Mouse (Mus musculus) heart, adult 2 months (tissue): ENCODE measurements at regions not wholly inside any gene's neighbourhood (a gene's known extent, or its start where the extent isn't known, plus 50 kb on each side); places are given as distances from the start of the nearest gene placed in this dataset.

Experiments used
- CTCF ChIP-seq: fragments of 200-600 bp; IDR thresholded peaks from 2 replicates; pipeline ENCODE4 v1.8.1; 2022; ENCODE audit warnings: antibody characterized with exemption, mild to moderate bottlenecking, moderate library complexity
- EP300 ChIP-seq: fragments of 200-500 bp; IDR thresholded peaks from 2 replicates; pipeline ENCODE4 v1.6.1; 2011; ENCODE audit warnings: low read depth, low read length, control low read depth; ENCODE audit not compliant: insufficient read depth

GRCm38 (mm10) chr2:75161075-75161474 is 335.5 kb downstream of the Mtx2 start:
- TF ChIP-seq CTCF (no peak), EP300 (no peak)
